Mouse (Mus musculus) ES-Bruce4 (cell line): ENCODE results near the gene Dlst.

Source experiments
- CTCF ChIP-seq: IDR thresholded peaks from one replicate; pipeline ENCODE4 v1.8.1; 2011; ENCODE audit warnings: low read depth, low read length
- EP300 ChIP-seq: IDR thresholded peaks from 2 replicates; pipeline ENCODE4 v1.6.1; 2011; ENCODE audit warnings: low read depth, low read length; ENCODE audit not compliant: insufficient read depth
- POLR2A ChIP-seq: IDR thresholded peaks from one replicate; pipeline ENCODE4 v1.8.1; 2011; ENCODE audit warnings: low read length; ENCODE audit not compliant: insufficient read depth

GRCm38 (mm10) chr12:85134043-85134794 lies 23.6 kb downstream of the Dlst start:
- no peak for TF ChIP-seq CTCF
- no peak for TF ChIP-seq POLR2A
- no peak for TF ChIP-seq EP300
